Mouse (Mus musculus) embryo, embryonic 11 days (tissue): ENCODE measurements at regions not wholly inside any gene's neighbourhood (a gene's known extent, or its start where the extent isn't known, plus 50 kb on each side); places are given as distances from the start of the nearest gene placed in this dataset.

Experiments
- DNase-seq: peaks from one replicate; pipeline ENCODE4 v3.0.0-alpha.2; 2015

GRCm38 (mm10) chrX:115897668-115898067 lies 551.1 kb upstream of the Cpxcr1 start:
- no peak for DNase-seq

- DNase-seq: peak; percentile 0
Measured at GRCm38 (mm10) chrX:115929461-115929860, 519.3 kb upstream of the Cpxcr1 start.
